Mouse (Mus musculus): ENCODE results near the gene Fgfr2. TPM values are rescaled to one million over a fixed set of nuclear protein-coding genes. Genes with fewer than 3 reads are reported as not detected.

The Fgfr2 gene
- polyA plus RNA-seq, 1 experiment from 2014 or later = 67.0 TPM

DNA sequence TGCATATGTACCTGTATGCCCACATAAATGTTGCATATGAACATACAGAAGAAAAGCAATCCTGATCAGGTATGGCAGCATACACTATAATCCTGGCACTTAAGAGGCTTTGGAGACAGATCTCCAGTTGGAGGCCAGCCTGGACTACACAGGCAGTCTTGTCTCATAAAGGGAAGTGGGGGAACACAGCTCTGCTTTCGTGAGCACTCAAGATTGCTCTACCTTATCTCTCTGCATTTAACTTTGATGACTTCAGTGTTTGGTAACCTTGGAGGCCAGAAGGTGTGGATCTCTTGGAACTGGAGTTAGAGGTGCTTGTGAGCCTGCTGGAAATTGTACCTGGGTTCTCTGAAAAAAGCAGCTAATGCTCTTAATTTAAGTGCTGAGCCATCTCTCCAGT lies 242.9 kb downstream of the Fgfr2 start:
- 60% methylated on average over 1 of the region's 1 CpGs for WGBS
- peaks cover 77% of the 10 kb centered on the region for H3K36me3 ChIP-seq
- no peaks in the 10 kb centered on the region for H3K9me3 ChIP-seq
- no peak overlapping the region for H3K9ac ChIP-seq
- no peak for ATAC-seq
- no peaks in the 10 kb centered on the region for H3K4me1 ChIP-seq (replicated peaks)
- H3K4me2 ChIP-seq (replicated peaks) = no peak overlapping the region
- no peak overlapping the region for H3K4me3 ChIP-seq (replicated peaks)
- no peak overlapping the region for H3K27ac ChIP-seq
- H3K27me3 ChIP-seq (replicated peaks) = no peaks in the 10 kb centered on the region

GRCm38 (mm10) chr7:132875391-132876086 lies 247.6 kb downstream of the Fgfr2 start:
- Histone ChIP-seq H3K9me3 (no peaks in the 10 kb centered on the region), H3K4me1 (replicated peaks) (no peaks in the 10 kb centered on the region), H3K4me3 (replicated peaks) (no peak overlapping the region), H3K27ac (no peak overlapping the region), H3K4me2 (replicated peaks) (no peak overlapping the region), H3K9ac (no peak overlapping the region), H3K36me3 (peaks cover 59% of the 10 kb centered on the region), H3K27me3 (replicated peaks) (no peaks in the 10 kb centered on the region)
- WGBS = 88% methylated on average over 2 of the region's 2 CpGs
- no peak for ATAC-seq

GRCm38 (mm10) chr7:132873043-132873442 lies 250.1 kb downstream of the Fgfr2 start:
- Histone ChIP-seq H3K9me3 (no peaks in the 10 kb centered on the region), H3K36me3 (peaks cover 50% of the 10 kb centered on the region), H3K4me3 (replicated peaks) (no peak overlapping the region), H3K4me1 (replicated peaks) (no peaks in the 10 kb centered on the region), H3K4me2 (replicated peaks) (no peak overlapping the region), H3K27me3 (replicated peaks) (no peaks in the 10 kb centered on the region), H3K27ac (no peak overlapping the region), H3K9ac (no peak overlapping the region)
- ATAC-seq = no peak
- WGBS = 92% methylated on average over 2 of the region's 2 CpGs

DNA sequence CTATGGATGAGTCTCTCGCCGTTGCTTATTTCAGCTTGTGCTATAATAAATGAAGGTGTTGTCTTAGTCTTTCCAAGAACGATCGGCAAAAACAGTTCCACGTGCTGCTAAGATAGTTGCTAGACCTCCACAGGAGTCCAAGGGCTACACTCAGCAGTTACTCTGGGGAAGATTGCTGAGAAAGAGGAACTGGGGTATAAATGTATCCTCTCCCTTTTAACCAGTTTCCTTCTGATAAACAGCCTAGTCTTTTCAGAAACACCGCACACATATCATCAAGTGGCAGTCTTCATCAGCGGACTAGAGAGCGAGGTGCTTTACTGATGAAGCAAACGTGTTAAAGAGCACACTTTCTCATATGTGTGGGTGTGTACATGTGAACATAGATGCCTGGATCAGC lies 256.8 kb downstream of the Fgfr2 start:
- 91% methylated on average over 9 of the region's 9 CpGs for WGBS
- Histone ChIP-seq H3K4me1 (replicated peaks) (no peaks in the 10 kb centered on the region), H3K27ac (no peak overlapping the region), H3K36me3 (peaks cover 23% of the 10 kb centered on the region), H3K4me2 (replicated peaks) (no peak overlapping the region), H3K27me3 (replicated peaks) (no peaks in the 10 kb centered on the region), H3K9me3 (no peaks in the 10 kb centered on the region), H3K4me3 (replicated peaks) (no peak overlapping the region), H3K9ac (no peak overlapping the region)
- ATAC-seq = no peak

GRCm38 (mm10) chr7:132859042-132859958 lies 263.9 kb downstream of the Fgfr2 start, which contains the start of gene Abraxas2:
Abraxas2 (plus strand) TSS chr7:132859225.
- Histone ChIP-seq H3K4me3 (replicated peaks) (peak within 1 kb of the TSS; percentile 94), H3K36me3 (no peaks in the 10 kb centered on the region), H3K27me3 (replicated peaks) (no peaks in the 10 kb centered on the region), H3K4me2 (replicated peaks) (peak within 1 kb of the TSS; percentile 71), H3K9me3 (no peaks in the 10 kb centered on the region), H3K27ac (peak within 1 kb of the TSS; percentile 87), H3K4me1 (replicated peaks) (0 out of 2 replicates have a peak, but pooled peaks cover 6% of the 10 kb centered on the region), H3K9ac (peak within 1 kb of the TSS; percentile 88)
- WGBS = under 1% methylated on average over 53 of the region's 53 CpGs
- ATAC-seq = peak; percentile 98

DNA sequence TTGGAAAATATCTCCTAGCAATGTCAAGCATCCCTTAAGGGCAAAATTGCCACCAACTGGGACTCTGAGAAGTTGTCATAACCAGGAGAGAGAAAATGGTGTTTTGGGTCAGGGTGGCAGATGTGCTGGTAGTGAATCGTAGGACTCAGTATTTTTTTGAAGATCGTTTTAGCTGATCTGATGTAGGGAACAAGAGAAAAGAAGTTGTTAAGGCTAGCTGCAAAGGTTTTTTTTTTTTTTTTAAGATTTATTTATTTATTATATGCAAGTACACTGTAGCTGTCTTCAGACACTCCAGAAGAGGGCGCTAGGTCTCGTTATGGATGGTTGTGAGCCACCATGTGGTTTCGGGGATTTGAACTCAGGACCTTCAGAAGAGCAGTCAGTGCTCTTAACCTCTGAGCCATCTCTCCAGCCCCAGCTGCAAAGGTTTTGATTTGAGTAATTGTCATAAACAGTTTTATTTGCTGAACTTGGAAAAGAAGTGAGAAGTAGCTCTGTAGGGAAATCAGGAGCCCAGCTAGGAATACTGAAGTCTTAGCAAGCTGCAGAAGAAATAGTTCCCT lies 265.0 kb downstream of the Fgfr2 start:
- Histone ChIP-seq H3K27ac (no peak overlapping the region), H3K27me3 (replicated peaks) (no peaks in the 10 kb centered on the region), H3K4me2 (replicated peaks) (no peak overlapping the region), H3K9me3 (no peaks in the 10 kb centered on the region), H3K9ac (no peak overlapping the region), H3K4me1 (replicated peaks) (0 out of 2 replicates have a peak, but pooled peaks cover 6% of the 10 kb centered on the region), H3K4me3 (replicated peaks) (no peak overlapping the region), H3K36me3 (no peaks in the 10 kb centered on the region)
- ATAC-seq = no peak
- WGBS = 69% methylated on average over 5 of the region's 5 CpGs

GRCm38 (mm10) chr7:132856083-132856482 lies 267.1 kb downstream of the Fgfr2 start:
- Histone ChIP-seq H3K4me1 (replicated peaks) (peaks cover 6% of the 10 kb centered on the region), H3K9ac (no peak overlapping the region), H3K4me3 (replicated peaks) (no peak overlapping the region), H3K9me3 (no peaks in the 10 kb centered on the region), H3K27me3 (replicated peaks) (no peaks in the 10 kb centered on the region), H3K4me2 (replicated peaks) (no peak overlapping the region), H3K36me3 (no peaks in the 10 kb centered on the region), H3K27ac (no peak overlapping the region)
- no peak for ATAC-seq
- 95% methylated on average over 1 of the region's 1 CpGs for WGBS

GRCm38 (mm10) chr7:132853946-132854345 lies 269.2 kb downstream of the Fgfr2 start:
- Histone ChIP-seq H3K27ac (no peak overlapping the region), H3K4me2 (replicated peaks) (no peak overlapping the region), H3K36me3 (0 out of 2 replicates have a peak, but pooled peaks cover 4% of the 10 kb centered on the region), H3K4me3 (replicated peaks) (no peak overlapping the region), H3K9me3 (no peaks in the 10 kb centered on the region), H3K9ac (no peak overlapping the region), H3K27me3 (replicated peaks) (no peaks in the 10 kb centered on the region), H3K4me1 (replicated peaks) (no peaks in the 10 kb centered on the region; the same call in none of the 2 replicates)
- no peak for ATAC-seq
- 64% methylated on average over 4 of the region's 4 CpGs for WGBS

DNA sequence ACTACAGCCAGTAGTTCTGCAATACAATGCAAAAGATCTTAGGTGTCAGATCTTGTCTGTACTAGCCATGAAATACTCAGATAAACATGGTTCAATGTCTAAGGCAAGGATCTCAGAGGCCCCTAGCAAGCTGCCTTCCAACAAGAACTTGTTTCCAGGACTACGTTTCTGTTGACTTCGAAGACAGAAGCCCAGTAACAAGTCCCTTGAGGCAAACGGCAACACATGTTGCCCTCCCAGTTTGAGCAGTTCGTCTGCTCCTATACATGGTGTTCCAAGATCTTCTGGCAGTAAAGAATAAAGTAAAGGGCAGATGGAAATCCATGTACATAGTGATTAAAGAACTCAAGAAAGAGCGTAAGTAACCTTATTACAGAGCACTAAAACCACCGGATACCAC lies 269.8 kb downstream of the Fgfr2 start:
- Histone ChIP-seq H3K4me1 (replicated peaks) (no peaks in the 10 kb centered on the region; the same call in none of the 2 replicates), H3K4me3 (replicated peaks) (no peak overlapping the region), H3K4me2 (replicated peaks) (no peak overlapping the region), H3K9me3 (no peaks in the 10 kb centered on the region), H3K36me3 (0 out of 2 replicates have a peak, but pooled peaks cover 4% of the 10 kb centered on the region), H3K27me3 (replicated peaks) (no peaks in the 10 kb centered on the region), H3K27ac (no peak overlapping the region), H3K9ac (no peak overlapping the region)
- ATAC-seq = no peak
- 88% methylated on average over 6 of the region's 6 CpGs for WGBS

GRCm38 (mm10) chr7:132852173-132852844 lies 270.8 kb downstream of the Fgfr2 start, which contains the start of gene Eef1akmt2:
Eef1akmt2 (minus strand) TSS chr7:132852673.
- 0 out of 2 replicates have a peak, but pooled peaks cover 4% of the 10 kb centered on the region for H3K36me3 ChIP-seq
- peak; percentile 98 for ATAC-seq
- H3K4me3 ChIP-seq (replicated peaks) = peak within 1 kb of the TSS; percentile 94
- peak within 1 kb of the TSS; percentile 98 for H3K27ac ChIP-seq
- WGBS = under 1% methylated on average over 37 of the region's 37 CpGs
- peak within 1 kb of the TSS; percentile 61 for H3K4me2 ChIP-seq (replicated peaks)
- peak within 1 kb of the TSS; percentile 99 for H3K9ac ChIP-seq
- no peaks in the 10 kb centered on the region for H3K27me3 ChIP-seq (replicated peaks)
- no peaks in the 10 kb centered on the region; the same call in none of the 2 replicates for H3K4me1 ChIP-seq (replicated peaks)
- H3K9me3 ChIP-seq = no peaks in the 10 kb centered on the region

GRCm38 (mm10) chr7:132843152-132843551 lies 280.0 kb downstream of the Fgfr2 start:
- no peak for ATAC-seq

More at GRCm38 (mm10) chr7:132843152-132843551, 280.0 kb downstream of the Fgfr2 start:
- no peak overlapping the region for H3K4me2 ChIP-seq (replicated peaks)
- 92% methylated on average over 3 of the region's 3 CpGs for WGBS
- no peaks in the 10 kb centered on the region for H3K36me3 ChIP-seq
- no peak overlapping the region for H3K4me3 ChIP-seq (replicated peaks)
- H3K27ac ChIP-seq = no peak overlapping the region
- H3K27me3 ChIP-seq (replicated peaks) = no peaks in the 10 kb centered on the region
- H3K9me3 ChIP-seq = no peaks in the 10 kb centered on the region
- H3K9ac ChIP-seq = no peak overlapping the region
- no peaks in the 10 kb centered on the region for H3K4me1 ChIP-seq (replicated peaks)
